Mouse (Mus musculus): ENCODE results near the gene Gm17660.
"Not testable (repeated sequence)": the region's sequence is repeated elsewhere in the genome, so short reads cannot be mapped to it uniquely, and the experiment has no call there.

Gene Gm17660

DNA sequence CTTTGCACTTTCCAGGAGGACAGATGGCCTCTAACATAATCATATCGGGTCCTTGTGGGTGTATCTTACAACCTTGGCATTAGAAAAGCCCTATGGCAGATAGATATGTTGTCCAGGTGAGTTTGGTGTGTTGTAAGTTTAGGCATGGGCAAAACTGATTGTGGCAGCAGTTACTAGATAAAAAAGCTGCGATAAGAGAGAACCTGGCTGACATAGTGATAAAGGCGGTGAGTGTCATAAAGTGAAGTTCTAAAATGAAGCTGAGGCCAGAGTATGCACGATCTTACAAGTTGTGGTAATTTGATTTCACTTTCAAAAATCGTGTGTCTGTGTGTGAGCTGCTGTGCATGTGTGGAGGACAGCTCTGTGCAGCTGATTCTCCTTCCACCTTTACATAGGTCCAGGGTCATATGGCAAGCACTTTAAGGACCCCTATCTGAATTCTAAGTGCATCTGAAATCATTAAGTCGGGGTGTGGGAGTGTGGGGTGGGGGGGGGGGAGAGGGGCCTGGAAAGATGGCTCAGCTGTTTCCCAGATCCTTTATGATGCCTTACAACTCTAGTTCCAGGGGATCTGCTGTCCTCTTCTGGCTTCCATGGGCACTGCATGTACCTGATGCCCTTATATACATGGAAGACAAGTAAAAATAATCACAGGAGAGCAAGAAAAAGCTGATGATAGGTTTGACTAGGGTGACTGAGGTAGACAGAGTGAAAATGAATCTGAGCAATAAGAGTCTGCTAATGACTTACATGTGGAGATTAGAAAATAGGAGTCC lies 38.1 kb downstream of the Gm17660 start:
- DNase-seq: peak; percentile 46

DNA sequence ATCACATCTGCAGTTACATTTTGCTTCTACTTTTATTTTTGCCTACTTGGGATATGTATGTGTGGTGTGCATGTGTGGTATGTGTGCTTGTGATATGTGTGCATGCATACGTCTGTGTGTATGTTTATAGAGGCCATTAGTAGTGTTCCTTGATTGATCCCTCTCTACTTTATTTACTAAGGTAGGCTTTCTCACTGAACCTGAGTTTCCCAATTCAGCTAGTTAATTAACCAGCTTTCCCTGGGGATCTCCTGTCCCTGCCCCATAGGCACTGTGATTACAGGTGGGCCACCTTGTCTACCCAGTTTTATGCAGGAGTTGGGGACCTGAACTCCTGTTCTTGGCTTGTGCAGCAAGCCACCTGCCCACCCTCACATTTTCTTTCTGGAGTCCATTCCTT lies 40.7 kb downstream of the Gm17660 start:
- no peak for DNase-seq

DNA sequence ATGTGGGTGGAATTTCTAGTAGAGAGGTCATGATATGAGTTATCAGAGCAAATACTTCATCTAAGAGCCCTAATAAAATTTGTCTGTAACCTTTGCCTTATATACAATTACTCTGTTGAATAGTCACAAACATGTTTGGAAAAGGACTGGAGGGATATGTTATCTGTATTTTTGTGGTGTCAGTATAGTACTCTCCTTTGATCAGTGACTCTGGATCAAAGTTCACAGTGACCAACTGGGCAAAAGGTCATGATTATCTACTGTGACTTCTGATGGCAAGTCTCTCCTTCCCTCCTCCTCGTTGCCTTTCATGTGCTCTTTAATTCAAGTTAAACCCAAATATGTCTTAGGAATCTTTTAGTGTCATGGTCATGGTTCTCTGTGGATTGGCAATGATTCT lies 41.6 kb downstream of the Gm17660 start:
- DNase-seq: no peak

DNA sequence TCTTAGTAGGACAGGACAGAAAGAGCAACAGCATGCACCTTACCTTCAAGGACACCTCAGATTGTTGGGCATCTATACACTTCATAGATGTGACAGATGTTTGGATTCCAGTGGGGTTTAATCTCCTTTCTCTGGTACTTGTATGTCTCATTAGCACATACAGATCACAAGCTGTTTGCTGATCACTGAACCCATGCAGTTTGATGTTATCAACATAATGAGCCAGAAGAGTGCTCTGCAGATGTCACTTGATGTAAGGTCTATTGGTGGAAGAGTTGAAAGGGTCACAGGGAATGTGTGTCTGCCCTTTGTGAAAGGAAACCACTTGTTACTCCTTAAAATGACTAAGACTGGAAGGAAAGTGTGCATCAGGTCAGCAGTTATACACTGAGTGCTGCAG lies 42.3 kb downstream of the Gm17660 start:
- no peak for DNase-seq

DNA sequence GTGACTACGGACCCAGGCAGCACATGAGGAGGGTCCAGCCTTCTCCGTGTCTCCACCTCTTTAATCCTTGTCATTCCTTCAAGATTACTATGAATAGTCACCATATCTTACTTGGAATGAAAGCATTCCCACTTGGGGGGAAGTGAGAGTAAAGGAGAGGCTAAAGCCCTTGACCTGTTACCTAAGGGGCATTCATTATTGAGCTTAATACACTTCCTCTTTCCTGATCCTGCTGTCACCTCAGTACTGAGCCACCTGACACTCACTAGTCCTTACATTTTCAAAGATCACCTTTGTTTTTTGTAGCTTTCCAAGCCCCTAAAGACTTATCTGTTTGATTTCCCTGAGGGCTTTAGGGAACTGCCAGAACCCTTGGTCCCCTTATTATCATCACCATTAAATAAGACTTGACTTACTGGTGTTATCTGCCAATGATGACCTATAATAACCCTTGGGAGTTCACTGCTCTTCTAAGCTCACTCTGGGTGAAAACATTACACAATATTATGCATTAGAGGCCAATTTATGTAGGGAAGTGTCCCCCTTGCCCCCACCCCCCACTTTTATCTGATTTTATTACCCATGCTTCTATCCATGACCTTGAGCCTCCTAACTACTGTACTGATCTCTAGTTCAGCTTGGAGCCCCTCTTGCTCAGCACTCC lies 44.8 kb downstream of the Gm17660 start:
- no peak for DNase-seq

DNA sequence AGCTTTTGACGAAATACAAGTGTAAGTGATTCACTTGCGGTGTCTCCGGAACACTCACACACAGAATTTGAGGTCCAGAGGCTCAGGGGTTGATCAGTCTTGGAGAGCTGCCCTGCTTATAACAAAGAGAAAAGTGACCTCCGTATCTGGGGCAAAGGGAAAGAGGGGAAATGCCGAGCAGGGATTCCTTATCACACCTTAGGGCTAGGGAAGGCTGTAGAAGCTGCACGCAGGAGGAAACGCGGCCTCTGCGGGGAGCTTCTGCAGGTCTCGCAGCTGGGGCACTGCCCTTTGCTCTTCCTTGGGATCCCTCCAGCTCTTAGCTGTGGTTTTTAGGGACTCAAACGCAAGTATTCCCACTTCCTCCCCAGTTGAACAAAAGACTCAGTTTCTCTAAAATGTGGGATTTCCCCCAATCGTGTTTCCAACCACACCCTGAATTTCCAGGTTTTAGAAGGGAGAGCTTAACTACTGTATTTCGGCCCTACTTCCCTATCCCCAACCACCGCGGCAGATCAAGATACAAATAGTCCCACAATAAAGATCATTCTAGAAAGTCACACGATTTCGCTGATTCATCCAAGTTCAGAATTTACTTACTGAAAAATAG lies 52.1 kb downstream of the Gm17660 start:
- DNase-seq: no peak

DNA sequence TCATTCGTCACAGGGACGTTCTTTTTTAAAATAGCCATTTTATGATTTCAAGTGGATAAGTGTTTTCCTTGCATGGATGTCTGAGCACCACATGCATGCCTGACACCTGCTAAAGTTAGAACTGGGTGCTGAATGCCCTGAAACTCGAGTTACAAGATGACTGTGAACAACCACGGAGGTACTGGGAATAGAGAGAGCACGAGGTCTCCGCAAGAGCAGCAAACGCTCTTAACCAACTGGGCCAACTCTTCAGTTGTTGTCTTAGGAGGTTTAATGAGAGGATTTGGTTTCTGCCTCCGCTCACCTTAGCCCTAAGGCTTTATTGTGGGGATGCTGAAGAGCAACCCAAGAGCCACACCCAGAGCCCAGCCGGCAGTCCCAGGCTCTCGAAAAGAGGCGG lies 52.6 kb downstream of the Gm17660 start:
- no peak for DNase-seq

DNA sequence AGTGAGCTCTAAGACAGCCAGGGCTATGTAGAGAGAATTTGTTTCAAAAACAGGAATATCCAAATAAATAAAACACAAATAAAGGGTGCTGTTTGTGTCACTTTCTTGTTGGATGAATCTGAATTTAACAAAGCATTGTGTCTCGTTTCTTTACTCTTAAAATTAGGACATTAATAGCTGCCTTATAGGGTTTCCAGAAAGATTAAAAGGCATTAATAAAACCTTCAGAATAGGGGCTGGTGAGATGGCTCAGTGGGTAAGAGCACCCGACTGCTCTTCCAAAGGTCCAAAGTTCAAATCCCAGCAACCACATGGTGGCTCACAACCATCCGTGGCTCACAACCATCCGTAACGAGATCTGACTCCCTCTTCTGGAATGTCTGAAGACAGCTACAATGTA lies 53.2 kb downstream of the Gm17660 start:
- not testable (repeated sequence) for DNase-seq

DNA sequence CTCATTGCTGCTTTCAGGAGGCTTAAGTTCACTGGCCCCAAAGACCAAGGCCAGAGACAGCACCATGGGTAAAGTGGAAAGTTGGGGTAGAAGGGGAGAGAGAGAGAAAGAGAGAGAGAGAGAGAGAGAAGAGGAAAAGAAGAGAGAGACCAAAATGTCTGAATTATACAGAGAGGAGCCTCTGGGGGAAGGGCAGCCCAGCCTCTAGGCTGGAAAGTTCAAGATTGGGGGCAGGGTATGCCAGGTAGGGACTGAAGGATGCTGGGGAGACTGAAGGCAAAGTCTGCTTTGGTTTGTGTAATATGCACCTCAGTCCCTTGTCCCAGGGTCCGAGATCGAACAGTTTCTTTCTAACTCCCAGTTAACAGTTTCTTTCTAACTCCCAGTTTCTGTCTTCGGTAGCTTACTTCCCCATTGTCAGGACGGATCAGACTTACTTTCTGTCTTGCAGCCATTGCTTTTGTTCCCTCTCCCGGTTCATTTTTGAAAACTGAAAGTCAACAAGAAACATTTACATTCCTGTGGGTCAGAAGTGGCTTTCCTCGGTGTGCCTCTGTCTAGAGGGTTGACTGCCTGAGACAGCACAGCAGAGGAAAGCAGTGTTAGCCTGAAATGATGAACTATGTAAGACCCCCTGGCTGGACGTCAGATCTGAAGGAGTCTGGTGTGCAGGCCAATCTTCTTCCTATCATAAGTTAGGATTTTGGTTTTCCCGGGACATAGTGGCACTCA lies 54.0 kb downstream of the Gm17660 start:
- no peak for DNase-seq

DNA sequence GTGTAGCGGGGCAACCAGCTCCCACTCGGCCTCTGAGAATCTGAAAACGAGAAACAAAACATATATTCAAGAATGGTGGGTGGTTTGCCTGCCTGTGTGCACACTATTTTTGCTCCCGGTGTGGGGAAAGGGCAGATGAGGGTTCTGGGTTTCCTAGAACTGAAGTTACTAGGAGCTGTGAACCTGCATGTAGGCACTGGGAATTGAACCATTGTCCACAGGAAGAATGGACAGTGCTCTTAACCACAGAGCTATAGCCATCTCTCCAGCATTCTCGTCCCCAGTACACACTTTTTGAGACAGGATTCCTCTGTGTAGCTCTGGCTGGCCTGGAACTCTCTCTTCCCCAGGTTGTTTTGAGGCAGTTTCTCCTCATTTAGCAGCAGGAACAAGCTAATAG lies 54.9 kb downstream of the Gm17660 start:
- no peak for DNase-seq

DNA sequence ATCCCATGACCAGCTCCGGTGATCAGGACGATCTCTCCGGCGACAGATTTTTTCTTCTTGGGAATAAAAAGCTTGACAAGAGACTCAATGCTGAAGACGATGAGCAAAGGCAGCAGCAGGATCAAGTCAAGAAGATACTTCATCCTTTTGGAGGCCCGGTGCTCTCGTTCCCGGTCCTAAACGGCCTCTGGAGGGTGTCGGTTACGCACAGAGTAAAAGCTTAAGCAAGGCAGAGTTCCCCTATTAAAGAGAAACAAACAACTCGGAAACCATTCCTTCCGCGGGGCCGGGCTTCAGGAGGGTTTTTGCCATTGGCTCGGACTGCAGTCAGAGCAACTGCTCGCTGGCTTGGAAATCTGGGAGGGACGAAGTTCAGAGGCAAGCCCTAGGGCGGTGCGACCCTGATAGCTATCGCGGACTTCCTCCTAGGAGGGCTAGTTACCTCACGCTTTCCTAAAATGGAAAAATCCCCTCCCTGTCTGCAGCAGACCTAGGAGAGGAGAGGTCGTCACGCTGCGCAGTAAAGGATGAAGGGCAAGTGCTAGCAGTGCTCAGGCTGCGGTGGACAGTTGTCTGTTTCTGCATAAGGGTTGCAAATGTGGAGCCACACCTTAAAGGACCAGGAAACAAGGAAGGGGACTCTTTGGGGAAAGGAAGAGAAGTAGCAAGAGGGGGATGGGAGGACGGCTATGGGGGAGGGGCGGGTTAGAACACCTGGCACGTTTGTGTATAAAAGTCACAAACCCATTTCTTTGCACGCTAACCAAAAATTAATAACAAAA lies 55.6 kb downstream of the Gm17660 start, which contains the start of gene Hsd17b11:
Gene Hsd17b11 (minus strand): TSS at position 323 of the 782 bp plus-strand sequence.
- DNase-seq: peak; percentile 62

All from cerebellum, adult 9-10 months (tissue).